Mouse (Mus musculus): ENCODE measurements around the gene Fbxw15.
"Not testable (repeated sequence)": the region's sequence is repeated elsewhere in the genome, so short reads cannot be mapped to it uniquely, and the experiment has no call there.

Gene Fbxw15

GRCm38 (mm10) chr9:109568162-109568561 lies at the start of gene Fbxw15:
Gene Fbxw15 (minus strand): TSS chr9:109568262.
- not testable (repeated sequence) for DNase-seq (ENCODE audit: low spot score)

- DNase-seq (ENCODE audit: low spot score) = peak; percentile 6
Observed at GRCm38 (mm10) chr9:109606837-109607236, 38.8 kb upstream of the Fbxw15 start.

GRCm38 (mm10) chr9:109602128-109602527 lies 34.1 kb upstream of the Fbxw15 start:
- DNase-seq (ENCODE audit: low spot score) = not testable (repeated sequence)

- DNase-seq (ENCODE audit: low spot score) = no peak
Observed at GRCm38 (mm10) chr9:109597226-109597625, 29.2 kb upstream of the Fbxw15 start.

- no peak for DNase-seq (ENCODE audit: low spot score)
Observed at GRCm38 (mm10) chr9:109594866-109595265, 26.8 kb upstream of the Fbxw15 start.

GRCm38 (mm10) chr9:109565546-109565945 lies 2.5 kb downstream of the Fbxw15 start:
- no peak for DNase-seq (ENCODE audit: low spot score)

GRCm38 (mm10) chr9:109562106-109562505 lies 6.0 kb downstream of the Fbxw15 start:
- not testable (repeated sequence) for DNase-seq (ENCODE audit: low spot score)

GRCm38 (mm10) chr9:109552483-109552882 lies 15.6 kb downstream of the Fbxw15 start:
- DNase-seq (ENCODE audit: low spot score) = no peak

GRCm38 (mm10) chr9:109549666-109550065 lies 18.4 kb downstream of the Fbxw15 start:
- not testable (repeated sequence) for DNase-seq (ENCODE audit: low spot score)

- no peak for DNase-seq (ENCODE audit: low spot score)
Observed at GRCm38 (mm10) chr9:109523385-109524064, 44.5 kb downstream of the Fbxw15 start.
